Mouse (Mus musculus) monocyte, adult 5-6 weeks (primary cell): ENCODE data around the gene Cbx4. TPM values are rescaled to one million over a fixed set of nuclear protein-coding genes. Genes with fewer than 3 reads are reported as not detected.

Experiments
- ATAC-seq: fragments of 153-309, 156-312 bp; replicated peaks from 2 replicates; pipeline ENCODE4 v1.8.0; 2017; ENCODE audit warnings: mild to moderate bottlenecking; ENCODE audit not compliant: low TSS enrichment, insufficient number of reproducible peaks, severe bottlenecking, poor library complexity, low FRiP score
- total RNA-seq: library from RNA; stranded (forward); fragments of 200-1000, 200-491, 200-594 nt; gene quantifications from 3 replicates; pipeline ENCODE4 v1.2.3, GENCODE M21; 2017

The Cbx4 gene
- total RNA-seq, 1 experiment from 2014 or later = 42.2 TPM

- no peak for ATAC-seq
Measured at GRCm38 (mm10) chr11:119047261-119048132, 38.5 kb downstream of the Cbx4 start.

GRCm38 (mm10) chr11:119046601-119047245 lies 39.3 kb downstream of the Cbx4 start:
- ATAC-seq = no peak

- no peak for ATAC-seq
Measured at GRCm38 (mm10) chr11:119044551-119045337, 41.3 kb downstream of the Cbx4 start.

- ATAC-seq = no peak
Measured at GRCm38 (mm10) chr11:119043761-119044550, 42.1 kb downstream of the Cbx4 start.

- ATAC-seq = no peak
Measured at GRCm38 (mm10) chr11:119043273-119043540, 42.8 kb downstream of the Cbx4 start.

GRCm38 (mm10) chr11:119042466-119043272 lies 43.4 kb downstream of the Cbx4 start:
- ATAC-seq = no peak

GRCm38 (mm10) chr11:119041750-119042465 lies 44.1 kb downstream of the Cbx4 start:
- no peak for ATAC-seq

- ATAC-seq = no peak
Measured at GRCm38 (mm10) chr11:119041325-119041716, 44.7 kb downstream of the Cbx4 start.

- peak; percentile 91 for ATAC-seq
Measured at GRCm38 (mm10) chr11:119040600-119041324, 45.3 kb downstream of the Cbx4 start, which contains the start of gene Cbx8. Gene Cbx8, minus strand, starts transcription at chr11:119040969.

GRCm38 (mm10) chr11:119039732-119040512 lies 46.1 kb downstream of the Cbx4 start:
- no peak for ATAC-seq

- ATAC-seq = no peak
Measured at GRCm38 (mm10) chr11:119038744-119039484, 47.1 kb downstream of the Cbx4 start.

GRCm38 (mm10) chr11:119037780-119038401 lies 48.1 kb downstream of the Cbx4 start:
- ATAC-seq = no peak

GRCm38 (mm10) chr11:119036934-119037779 lies 48.9 kb downstream of the Cbx4 start:
- ATAC-seq = no peak

- no peak for ATAC-seq
Measured at GRCm38 (mm10) chr11:119036447-119036846, 49.6 kb downstream of the Cbx4 start.
